Mouse (Mus musculus) small intestine, adult 2 months (tissue): ENCODE measurements around the gene Trmt1.

Experiments
- CTCF ChIP-seq: fragments of 200-500 bp; IDR thresholded peaks from 2 replicates; pipeline ENCODE4 v1.5.1; 2012; ENCODE audit warnings: low read depth, mild to moderate bottlenecking, control low read depth, inconsistent platforms, low read length, moderate library complexity, mixed read lengths; ENCODE audit not compliant: insufficient replicate concordance, insufficient read length; ENCODE audit errors: extremely low read depth
- POLR2A ChIP-seq: fragments of 200-500 bp; IDR thresholded peaks from 2 replicates; pipeline ENCODE4 v1.6.1; 2012; ENCODE audit warnings: low read depth, mild to moderate bottlenecking, control low read depth, inconsistent platforms, low read length, moderate library complexity

GRCm38 (mm10) chr8:84735597-84735996, 49.5 kb downstream of the Trmt1 start:
- TF ChIP-seq CTCF (no peak), POLR2A (no peak)
